Mouse (Mus musculus) cortical plate, adult 2 months (tissue): Measurements from ENCODE around the gene Ccdc57. TPM values are rescaled to one million over a fixed set of nuclear protein-coding genes. Genes with fewer than 3 reads are reported as not detected.

Experiments
- H3K27ac ChIP-seq: fragments of 200-500 bp; 2 replicates; pipeline ENCODE4 v1.5.1; 2012; ENCODE audit warnings: low read length, control low read depth, inconsistent platforms; ENCODE audit not compliant: insufficient read depth
- H3K4me1 ChIP-seq: fragments of 200-500 bp; 2 replicates; pipeline ENCODE4 v1.6.1; 2011; ENCODE audit warnings: low read length; ENCODE audit not compliant: control insufficient read depth, insufficient read depth
- H3K4me3 ChIP-seq: fragments of 200-500 bp; 2 replicates; pipeline ENCODE4 v1.5.1; 2011; ENCODE audit warnings: mild to moderate bottlenecking, low read length, control low read depth; ENCODE audit not compliant: insufficient read depth
- CTCF ChIP-seq: fragments of 200-500 bp; IDR thresholded peaks from 2 replicates; pipeline ENCODE4 v1.5.1; 2011; ENCODE audit warnings: mild to moderate bottlenecking, control low read depth, low read length; ENCODE audit not compliant: insufficient read depth; ENCODE audit errors: extremely low read depth
- POLR2A ChIP-seq: fragments of 200-500 bp; IDR thresholded peaks from 2 replicates; pipeline ENCODE4 v1.6.1; 2011; ENCODE audit warnings: mild to moderate bottlenecking, low read length, control low read depth; ENCODE audit not compliant: insufficient read depth; ENCODE audit errors: extremely low read depth
- polyA plus RNA-seq: library from polyadenylated mRNA; depleted of rRNA; stranded (reverse); fragments of >200 nt; gene quantifications from 2 replicates; pipeline ENCODE4 v1.2.3, GENCODE M21; 2012

Gene Ccdc57
- polyA plus RNA-seq, 1 experiment: 11.0 TPM

GRCm38 (mm10) chr11:120831659-120832440 is 100.8 kb downstream of the Ccdc57 start:
- no peak overlapping the region for H3K4me3 ChIP-seq
- TF ChIP-seq POLR2A (no peak), CTCF (no peak)
- H3K27ac ChIP-seq: no peak overlapping the region

GRCm38 (mm10) chr11:120830686-120831085 is 102.0 kb downstream of the Ccdc57 start:
- H3K27ac ChIP-seq: no peak overlapping the region
- TF ChIP-seq CTCF: no peak
- TF ChIP-seq POLR2A: no peak
- no peaks in the 10 kb centered on the region for H3K4me1 ChIP-seq
- H3K4me3 ChIP-seq: no peak overlapping the region

More at GRCm38 (mm10) chr11:120831659-120832440, 100.8 kb downstream of the Ccdc57 start:
- no peaks in the 10 kb centered on the region for H3K4me1 ChIP-seq

DNA sequence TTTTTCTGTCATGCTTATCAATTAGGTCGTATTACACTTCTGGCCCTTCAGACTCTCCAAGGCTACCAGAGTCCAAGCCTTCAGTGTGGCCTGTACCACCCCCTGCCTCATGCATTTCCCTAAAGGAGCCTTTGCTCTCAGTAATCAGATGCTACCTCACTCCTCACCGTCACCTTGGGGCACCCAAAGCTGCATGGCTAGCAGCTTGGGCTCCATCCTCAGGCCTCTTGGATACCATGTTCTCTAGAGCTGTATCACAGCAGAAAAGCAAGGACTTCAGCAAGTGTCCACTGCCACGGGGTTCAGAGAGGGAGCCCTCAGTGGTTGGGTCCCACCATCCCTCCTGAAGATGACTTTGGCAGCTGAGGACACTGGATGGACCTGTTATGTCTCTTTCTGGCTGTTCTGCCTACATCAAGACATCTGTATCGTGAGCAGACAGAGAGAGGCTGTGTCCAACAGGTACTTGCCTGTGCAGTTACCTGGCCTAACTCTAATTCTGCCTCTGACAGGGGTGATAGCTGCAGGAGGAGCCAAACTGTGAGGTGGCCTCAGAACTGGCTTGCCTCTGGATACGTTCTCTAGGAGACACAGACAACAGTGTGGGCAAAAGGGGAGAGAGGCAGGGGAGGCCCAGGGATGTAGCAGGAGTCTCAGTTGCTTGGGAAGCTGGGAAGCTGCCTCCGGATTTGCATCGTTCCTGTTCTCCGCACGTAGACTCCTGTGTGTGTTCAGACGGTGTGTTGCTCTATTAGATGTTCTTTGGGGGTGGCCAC is 102.7 kb downstream of the Ccdc57 start:
- Histone ChIP-seq H3K4me3 (no peak overlapping the region), H3K4me1 (no peaks in the 10 kb centered on the region), H3K27ac (no peak overlapping the region)
- TF ChIP-seq POLR2A: no peak

- TF ChIP-seq CTCF: no peak
- no peak for TF ChIP-seq POLR2A
- Histone ChIP-seq H3K4me3 (no peak overlapping the region), H3K4me1 (no peaks in the 10 kb centered on the region), H3K27ac (no peak overlapping the region)
Measured at GRCm38 (mm10) chr11:120828416-120828815, 104.3 kb downstream of the Ccdc57 start.

- no peaks in the 10 kb centered on the region for H3K4me1 ChIP-seq
- no peak overlapping the region for H3K4me3 ChIP-seq
- no peak overlapping the region for H3K27ac ChIP-seq
- TF ChIP-seq POLR2A (no peak), CTCF (no peak)
Measured at GRCm38 (mm10) chr11:120826016-120826953, 106.4 kb downstream of the Ccdc57 start.

DNA sequence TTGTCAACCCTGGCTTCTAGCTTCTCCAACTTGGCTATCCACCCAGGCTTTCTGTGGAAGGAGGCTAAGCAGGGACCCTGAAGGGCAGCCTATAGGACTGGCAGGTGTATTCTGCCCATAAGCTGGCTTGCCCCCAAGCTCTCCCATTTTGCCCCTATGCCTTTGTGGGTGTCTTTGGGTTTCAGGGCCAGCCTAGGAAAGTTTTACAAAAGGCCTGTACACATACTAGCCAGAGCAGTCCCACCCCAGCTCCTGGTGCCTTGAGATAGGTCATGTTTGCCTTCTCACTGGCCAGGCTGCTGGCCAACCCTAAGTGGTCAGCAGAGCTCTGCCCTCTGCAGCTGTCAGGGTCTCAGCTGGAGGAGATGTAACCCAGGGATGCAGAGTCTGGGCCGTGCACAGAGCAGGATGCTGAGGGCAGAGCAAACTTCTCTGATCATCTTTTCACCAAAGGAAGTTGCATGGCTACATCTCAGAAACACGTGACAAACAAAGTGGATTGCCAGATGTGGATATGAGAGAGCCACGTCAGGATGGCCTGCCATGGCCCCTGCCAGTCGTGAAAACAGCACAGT is 107.3 kb downstream of the Ccdc57 start:
- H3K4me3 ChIP-seq: peak overlapping the region; percentile 62; the same call in 1 of the 2 replicates
- TF ChIP-seq CTCF (no peak), POLR2A (no peak)
- H3K4me1 ChIP-seq: no peaks in the 10 kb centered on the region
- no peak overlapping the region for H3K27ac ChIP-seq

DNA sequence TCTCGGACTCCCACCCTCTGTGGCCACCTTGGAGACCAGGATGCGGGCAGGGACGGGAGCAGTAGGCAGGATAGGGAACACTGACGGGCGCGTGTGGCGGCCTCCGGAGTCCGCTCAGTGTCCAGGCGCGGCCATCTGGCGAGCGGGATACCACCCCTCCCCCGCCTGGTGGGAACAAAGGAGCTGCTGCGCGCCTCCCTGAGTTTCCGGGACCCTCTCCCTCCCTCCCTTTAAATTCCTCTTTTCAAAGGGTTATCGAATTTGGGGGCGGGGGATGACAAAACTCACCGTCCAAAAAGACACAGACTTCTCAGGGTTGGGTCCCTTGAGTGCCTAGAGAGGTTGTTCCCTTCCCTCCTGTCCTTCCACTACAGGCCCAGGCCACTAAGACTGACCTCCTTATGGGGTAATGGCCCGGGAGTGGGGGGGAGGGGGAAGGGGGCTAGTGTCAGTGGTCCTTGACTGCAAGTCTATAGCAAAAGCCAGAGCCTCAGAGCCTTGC is 107.8 kb downstream of the Ccdc57 start:
- peak overlapping the region; percentile 62 for H3K4me3 ChIP-seq
- H3K4me1 ChIP-seq: no peaks in the 10 kb centered on the region
- no peak; the same call in 1 of the 2 replicates for TF ChIP-seq POLR2A
- no peak for TF ChIP-seq CTCF
- peak overlapping the region; percentile 98 for H3K27ac ChIP-seq

GRCm38 (mm10) chr11:120823956-120824786 is 108.5 kb downstream of the Ccdc57 start, which contains the start of gene Fasn:
Gene Fasn (minus strand): TSS chr11:120824547.
- peak within 1 kb of the TSS; percentile 98 for H3K27ac ChIP-seq
- H3K4me1 ChIP-seq: no peaks in the 10 kb centered on the region
- peak within 1 kb of the TSS; percentile 62 for H3K4me3 ChIP-seq
- TF ChIP-seq CTCF (no peak), POLR2A (peak; percentile 96)
